Mouse (Mus musculus) hindbrain, embryonic 10.5 days (tissue): Measurements from ENCODE around the gene Il18. TPM values are rescaled to one million over a fixed set of nuclear protein-coding genes. Genes with fewer than 3 reads are reported as not detected.

ENCODE experiments used
- DNase-seq: peaks from one replicate; pipeline ENCODE4 v3.0.0-alpha.2; 2017; ENCODE audit warnings: low spot score
- H3K27ac ChIP-seq: fragments of 300-500 bp; sonication (generic); 2 replicates; pipeline ENCODE4 v1.5.1; 2016; ENCODE audit warnings: mild to moderate bottlenecking, moderate library complexity
- H3K27me3 ChIP-seq: fragments of 300-500 bp; sonication (generic); 2 replicates; pipeline ENCODE4 v1.6.1; 2016; ENCODE audit warnings: mild to moderate bottlenecking; ENCODE audit not compliant: poor library complexity, insufficient read depth, severe bottlenecking
- H3K36me3 ChIP-seq: fragments of 300-500 bp; sonication (generic); 2 replicates; pipeline ENCODE4 v1.6.1; 2016; ENCODE audit warnings: mild to moderate bottlenecking, moderate library complexity
- H3K4me1 ChIP-seq: fragments of 300-500 bp; sonication (generic); replicated peaks from 2 replicates; pipeline ENCODE4 v1.6.1; 2016; ENCODE audit warnings: mild to moderate bottlenecking
- H3K4me3 ChIP-seq: fragments of 300-500 bp; sonication (generic); 2 replicates; pipeline ENCODE4 v1.5.1; 2016; ENCODE audit warnings: mild to moderate bottlenecking, moderate library complexity
- H3K9me3 ChIP-seq: fragments of 300-500 bp; sonication (generic); 2 replicates; pipeline ENCODE4 v1.6.1; 2016; ENCODE audit warnings: mild to moderate bottlenecking, moderate library complexity
- WGBS: fragments of 180-500 bp; shearing (Covaris S2); methylation state at CpG from one replicate; pipeline ENCODE4 v1.1.7; 2016; 5-methylcytosine and 5-hydroxymethylcytosine counted together
- polyA plus RNA-seq: library from polyadenylated mRNA; unstranded; fragments of >200 nt; fragmentation: Nextera tagmentation; extraction: Ambion mirVana; gene quantifications from 2 replicates; pipeline ENCODE4 v1.2.1, GENCODE M21; 2016

Gene Il18
- 2.8 and 5.9 TPM in 2 replicates for polyA plus RNA-seq

DNA sequence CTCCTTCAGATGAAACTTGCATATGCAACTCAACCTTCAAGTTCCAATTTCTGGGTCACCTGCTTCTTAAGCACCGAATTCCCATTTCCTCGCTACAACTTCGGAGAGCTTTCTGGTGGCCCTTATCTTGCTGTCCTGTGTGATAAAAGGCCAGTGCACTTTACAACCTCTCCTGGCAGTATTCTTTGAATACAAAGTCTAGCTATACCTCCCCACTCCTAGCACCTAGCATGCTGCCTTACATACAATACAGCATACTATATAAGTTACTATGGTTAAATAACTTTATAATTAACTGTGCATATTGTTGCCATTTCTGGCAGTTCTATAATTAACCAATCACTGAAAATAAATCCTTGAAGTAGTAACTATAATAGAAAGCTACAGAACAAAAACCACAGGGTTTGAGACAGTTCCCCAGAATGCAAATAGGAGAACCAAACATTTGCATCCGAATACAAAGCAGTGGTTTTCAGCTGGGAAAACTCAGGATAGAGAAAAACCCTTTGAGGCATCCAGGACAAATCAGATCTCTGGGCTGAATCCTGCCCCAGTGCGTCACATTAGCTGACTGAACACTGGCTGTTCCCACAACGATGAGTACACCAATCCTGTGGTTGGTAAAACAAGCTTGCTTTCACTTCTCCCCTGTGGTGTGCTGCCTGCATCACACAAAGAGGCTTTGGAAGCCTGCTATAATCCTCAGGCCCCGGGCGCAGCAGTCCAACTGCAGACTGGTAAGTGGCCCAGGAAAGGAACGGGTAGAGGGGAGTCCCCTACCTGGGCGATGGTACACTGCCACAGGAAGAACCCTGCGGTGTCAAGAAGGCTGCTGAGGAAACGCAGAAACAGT lies at the start of gene Il18:
Gene Il18, plus strand, starts transcription at position 587 of the 853 bp plus-strand sequence.
- WGBS, result 26% methylated on average over 12 of the region's 12 CpGs
- H3K4me1 ChIP-seq, result peaks cover 15% of the 10 kb centered on the region
- peak within 1 kb of the TSS; percentile 41 for H3K4me3 ChIP-seq
- no peaks in the 10 kb centered on the region for H3K36me3 ChIP-seq
- no peaks in the 10 kb centered on the region for H3K27me3 ChIP-seq
- no peaks in the 10 kb centered on the region for H3K9me3 ChIP-seq
- DNase-seq, result peak; percentile 50
- peak within 1 kb of the TSS; percentile 79 for H3K27ac ChIP-seq

DNA sequence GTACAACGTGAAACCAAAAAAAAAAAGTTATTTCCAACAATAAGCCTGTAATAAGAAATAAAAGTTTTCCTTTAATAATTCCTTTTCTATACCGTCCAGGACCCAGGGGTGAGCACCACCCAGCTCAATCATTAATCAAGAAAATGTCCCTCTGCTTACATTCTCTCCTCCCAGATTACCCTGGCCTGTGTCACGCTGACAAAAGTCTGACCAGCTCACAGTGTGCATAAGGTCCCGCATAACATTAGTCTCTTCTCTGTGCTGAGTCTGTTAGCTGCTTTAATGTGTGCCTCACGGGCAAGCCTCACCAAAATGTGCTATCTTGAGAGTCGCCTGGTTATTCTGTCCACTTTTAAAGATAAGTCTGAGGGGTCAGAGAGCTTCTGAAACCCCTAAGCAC lies 49.2 kb upstream of the Il18 start:
- H3K27me3 ChIP-seq, result no peaks in the 10 kb centered on the region
- H3K27ac ChIP-seq, result no peak overlapping the region
- WGBS, result 72% methylated on average over 6 of the region's 6 CpGs
- no peak for DNase-seq
- no peaks in the 10 kb centered on the region for H3K9me3 ChIP-seq
- peaks cover 10% of the 10 kb centered on the region for H3K4me1 ChIP-seq
- no peak overlapping the region for H3K4me3 ChIP-seq
- no peaks in the 10 kb centered on the region for H3K36me3 ChIP-seq

GRCm38 (mm10) chr9:50507570-50507969 lies 47.1 kb upstream of the Il18 start:
- H3K9me3 ChIP-seq, result no peaks in the 10 kb centered on the region
- DNase-seq, result no peak
- no peaks in the 10 kb centered on the region for H3K27me3 ChIP-seq
- H3K27ac ChIP-seq, result no peak overlapping the region
- H3K36me3 ChIP-seq, result no peaks in the 10 kb centered on the region
- no peak overlapping the region for H3K4me3 ChIP-seq
- H3K4me1 ChIP-seq, result peaks cover 6% of the 10 kb centered on the region; the same call in 1 of the 2 replicates
- WGBS, result 84% methylated on average over 7 of the region's 7 CpGs

DNA sequence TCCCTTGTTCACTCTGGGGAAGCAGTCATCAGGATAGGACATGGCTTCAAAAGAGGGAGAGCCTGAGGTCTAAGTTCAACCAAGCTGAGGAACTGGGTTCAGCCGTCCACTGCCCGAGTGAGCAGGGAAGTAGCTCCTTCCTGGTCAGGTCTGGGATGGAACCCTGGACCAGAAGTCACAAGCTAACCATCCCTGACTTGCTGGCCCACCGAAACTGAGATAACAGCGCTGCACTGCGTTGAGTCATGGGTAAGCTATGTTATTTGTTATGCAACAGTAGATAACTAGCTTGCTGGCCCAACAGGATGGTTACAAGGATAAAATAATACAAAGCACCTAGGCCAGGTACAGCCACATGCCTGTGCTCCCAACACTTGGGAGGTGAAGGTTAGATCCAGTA lies 39.2 kb upstream of the Il18 start:
- Histone ChIP-seq H3K27me3 (no peaks in the 10 kb centered on the region), H3K36me3 (no peaks in the 10 kb centered on the region), H3K4me1 (no peaks in the 10 kb centered on the region), H3K9me3 (no peaks in the 10 kb centered on the region), H3K4me3 (no peak overlapping the region), H3K27ac (no peak overlapping the region)
- 84% methylated on average over 5 of the region's 5 CpGs for WGBS
- DNase-seq, result no peak

GRCm38 (mm10) chr9:50518781-50519180 lies 35.8 kb upstream of the Il18 start:
- H3K27ac ChIP-seq, result no peak overlapping the region
- WGBS, result 11% methylated on average over 2 of the region's 2 CpGs
- no peaks in the 10 kb centered on the region for H3K9me3 ChIP-seq
- no peaks in the 10 kb centered on the region for H3K4me1 ChIP-seq
- peaks cover 4% of the 10 kb centered on the region; the same call in 1 of the 2 replicates for H3K36me3 ChIP-seq
- H3K27me3 ChIP-seq, result no peaks in the 10 kb centered on the region
- no peak overlapping the region for H3K4me3 ChIP-seq
- DNase-seq, result peak; percentile 35

DNA sequence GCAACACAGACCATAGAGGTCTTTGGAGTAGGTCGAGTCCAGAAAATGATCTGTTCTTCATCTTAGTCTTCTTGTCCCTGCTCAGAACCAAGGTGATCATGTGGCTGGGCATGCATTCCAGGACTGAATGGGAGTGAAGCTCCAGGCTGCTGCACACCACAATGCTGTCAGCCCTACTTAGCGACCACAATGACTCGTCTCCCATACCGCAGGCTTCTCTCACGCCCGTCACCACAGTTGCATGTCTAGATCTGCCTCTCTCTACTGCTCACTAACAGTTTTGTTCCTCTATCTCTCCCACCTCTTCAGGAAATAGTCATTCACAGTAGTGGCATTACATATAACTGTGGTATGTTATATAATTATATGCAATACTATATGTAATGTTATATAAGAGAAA lies 33.9 kb upstream of the Il18 start:
- H3K9me3 ChIP-seq, result no peaks in the 10 kb centered on the region
- H3K27me3 ChIP-seq, result no peaks in the 10 kb centered on the region
- H3K4me1 ChIP-seq, result no peaks in the 10 kb centered on the region
- peaks cover 16% of the 10 kb centered on the region for H3K36me3 ChIP-seq
- DNase-seq, result no peak
- no peak overlapping the region for H3K4me3 ChIP-seq
- no peak overlapping the region for H3K27ac ChIP-seq
- WGBS, result 89% methylated on average over 6 of the region's 6 CpGs

DNA sequence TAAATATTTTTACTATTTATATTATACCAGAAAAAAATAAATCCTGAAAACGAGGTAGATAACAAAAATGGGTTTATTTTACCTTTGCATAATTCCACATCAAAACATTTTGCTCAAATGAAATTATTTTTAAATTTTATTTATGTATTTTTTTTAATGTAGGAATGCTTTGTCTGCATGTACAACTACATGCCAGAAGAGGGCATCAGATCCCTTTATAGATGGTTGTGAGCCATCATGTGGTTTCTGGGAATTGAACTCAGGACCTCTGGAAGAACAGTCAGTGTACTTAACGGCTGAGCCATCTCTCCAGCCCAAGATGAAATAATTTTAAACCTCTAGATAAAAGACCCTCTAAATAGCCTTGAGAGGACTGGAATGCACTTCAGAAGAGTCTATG lies 33.1 kb upstream of the Il18 start:
- peaks cover 16% of the 10 kb centered on the region for H3K36me3 ChIP-seq
- WGBS, result 60% methylated on average over 2 of the region's 2 CpGs
- no peaks in the 10 kb centered on the region for H3K4me1 ChIP-seq
- no peak for DNase-seq
- H3K4me3 ChIP-seq, result no peak overlapping the region
- H3K9me3 ChIP-seq, result no peaks in the 10 kb centered on the region
- no peaks in the 10 kb centered on the region for H3K27me3 ChIP-seq
- no peak overlapping the region for H3K27ac ChIP-seq

DNA sequence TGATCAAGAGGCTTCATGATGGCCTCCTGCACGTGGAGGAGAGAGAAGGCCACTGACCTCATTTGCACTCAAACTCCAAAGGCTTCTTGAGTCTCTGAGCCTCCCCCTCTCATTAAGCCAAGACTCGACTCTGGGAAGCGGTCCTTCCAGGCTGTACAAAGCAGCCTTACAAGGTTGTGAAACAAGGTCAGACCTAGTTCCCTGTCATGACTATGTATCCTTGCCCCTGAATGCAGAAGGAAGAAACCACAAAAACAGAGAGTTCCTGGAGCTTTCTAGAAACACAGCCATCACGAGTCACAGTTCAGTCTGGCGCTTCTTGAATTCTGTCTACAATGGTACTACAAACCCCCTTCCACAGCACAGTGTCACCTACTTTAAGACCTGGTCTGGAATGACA lies 32.1 kb upstream of the Il18 start:
- 90% methylated on average over 5 of the region's 5 CpGs for WGBS
- Histone ChIP-seq H3K9me3 (no peaks in the 10 kb centered on the region), H3K27ac (no peak overlapping the region), H3K36me3 (peaks cover 16% of the 10 kb centered on the region), H3K4me1 (peaks cover 10% of the 10 kb centered on the region), H3K27me3 (no peaks in the 10 kb centered on the region), H3K4me3 (no peak overlapping the region)
- no peak for DNase-seq

GRCm38 (mm10) chr9:50524936-50525335 lies 29.7 kb upstream of the Il18 start:
- Histone ChIP-seq H3K9me3 (no peaks in the 10 kb centered on the region), H3K4me1 (peaks cover 17% of the 10 kb centered on the region), H3K36me3 (peaks cover 16% of the 10 kb centered on the region), H3K27ac (no peak overlapping the region), H3K4me3 (no peak overlapping the region), H3K27me3 (no peaks in the 10 kb centered on the region)
- no peak for DNase-seq
- 87% methylated on average over 5 of the region's 5 CpGs for WGBS

DNA sequence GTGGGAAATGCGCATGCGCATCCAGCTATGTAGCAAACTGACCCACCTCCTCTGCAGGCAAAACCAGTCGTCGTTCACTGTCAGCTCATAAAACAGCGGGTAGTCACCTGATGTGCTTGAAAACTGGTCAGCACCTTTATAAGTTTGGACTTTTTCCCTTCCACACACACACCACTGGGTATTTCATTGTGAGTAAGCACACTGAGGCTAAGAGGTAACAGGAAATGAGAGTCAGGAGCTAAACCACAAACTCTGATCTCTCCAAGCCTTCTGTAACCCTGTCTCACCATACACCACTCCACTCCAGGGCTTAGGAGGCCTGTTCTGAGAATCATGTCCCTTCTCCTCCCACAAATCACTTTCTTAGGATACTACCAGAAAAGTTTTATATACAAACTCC lies 29.0 kb upstream of the Il18 start:
- Histone ChIP-seq H3K27ac (no peak overlapping the region), H3K4me3 (no peak overlapping the region), H3K36me3 (peaks cover 16% of the 10 kb centered on the region), H3K9me3 (no peaks in the 10 kb centered on the region), H3K27me3 (no peaks in the 10 kb centered on the region), H3K4me1 (peaks cover 17% of the 10 kb centered on the region)
- WGBS, result 83% methylated on average over 5 of the region's 5 CpGs
- DNase-seq, result no peak

GRCm38 (mm10) chr9:50527860-50528259 lies 26.8 kb upstream of the Il18 start:
- Histone ChIP-seq H3K9me3 (no peaks in the 10 kb centered on the region), H3K27me3 (no peaks in the 10 kb centered on the region), H3K36me3 (peaks cover 11% of the 10 kb centered on the region), H3K4me3 (peak overlapping the region; percentile 82), H3K4me1 (peaks cover 17% of the 10 kb centered on the region), H3K27ac (peak overlapping the region; percentile 92; the same call in 1 of the 2 replicates)
- no peak for DNase-seq
- WGBS, result 48% methylated on average over 7 of the region's 7 CpGs

DNA sequence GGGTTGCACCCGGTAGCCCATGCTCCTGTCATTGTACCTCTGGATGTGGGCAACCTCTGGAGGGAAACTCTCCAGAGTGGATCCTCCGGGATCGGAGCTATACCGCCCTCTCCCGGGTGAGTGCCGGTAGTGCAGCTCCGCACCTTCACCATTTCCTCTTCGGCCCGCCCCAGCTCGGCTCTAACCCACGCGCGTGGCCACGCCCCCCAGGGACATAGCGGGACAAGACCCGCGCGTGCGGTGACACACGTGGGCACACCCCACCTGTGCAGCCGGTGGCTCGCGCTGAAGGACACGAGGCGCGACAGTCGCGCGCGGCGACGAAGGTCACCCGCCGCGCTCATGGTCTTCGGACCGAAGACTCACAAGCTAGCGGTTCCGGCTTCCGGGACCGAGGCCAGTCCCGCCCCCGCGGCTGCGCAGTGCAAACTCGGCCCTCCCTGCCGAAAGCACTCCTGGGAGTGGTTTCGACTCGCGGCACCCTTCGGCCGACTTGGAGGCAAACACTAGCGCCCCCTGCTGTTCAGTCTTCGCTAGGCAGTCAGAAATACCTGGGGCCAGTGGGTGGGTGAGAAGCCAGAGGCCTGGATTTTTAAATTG lies 26.2 kb upstream of the Il18 start, which contains the start of gene Pts:
Gene Pts, minus strand, starts transcription at position 432 of the 600 bp plus-strand sequence.
- WGBS, result under 1% methylated on average over 54 of the region's 54 CpGs
- DNase-seq, result peak; percentile 98
- Histone ChIP-seq H3K27me3 (no peaks in the 10 kb centered on the region), H3K27ac (peak within 1 kb of the TSS; percentile 92), H3K4me3 (peak within 1 kb of the TSS; percentile 82), H3K9me3 (no peaks in the 10 kb centered on the region), H3K4me1 (peaks cover 17% of the 10 kb centered on the region), H3K36me3 (peaks cover 11% of the 10 kb centered on the region)

- H3K27me3 ChIP-seq, result no peaks in the 10 kb centered on the region
- DNase-seq, result no peak
- H3K4me1 ChIP-seq, result peaks cover 17% of the 10 kb centered on the region
- WGBS, result 51% methylated on average over 2 of the region's 2 CpGs
- H3K4me3 ChIP-seq, result no peak overlapping the region
- H3K9me3 ChIP-seq, result no peaks in the 10 kb centered on the region
- no peaks in the 10 kb centered on the region for H3K36me3 ChIP-seq
- H3K27ac ChIP-seq, result no peak overlapping the region
These were observed 23.7 kb upstream of the Il18 start for GRCm38 (mm10) chr9:50530890-50531289.
